Comparison of ENCODE assay signal across 7 mouse cellular contexts in the genomic region with DNA sequence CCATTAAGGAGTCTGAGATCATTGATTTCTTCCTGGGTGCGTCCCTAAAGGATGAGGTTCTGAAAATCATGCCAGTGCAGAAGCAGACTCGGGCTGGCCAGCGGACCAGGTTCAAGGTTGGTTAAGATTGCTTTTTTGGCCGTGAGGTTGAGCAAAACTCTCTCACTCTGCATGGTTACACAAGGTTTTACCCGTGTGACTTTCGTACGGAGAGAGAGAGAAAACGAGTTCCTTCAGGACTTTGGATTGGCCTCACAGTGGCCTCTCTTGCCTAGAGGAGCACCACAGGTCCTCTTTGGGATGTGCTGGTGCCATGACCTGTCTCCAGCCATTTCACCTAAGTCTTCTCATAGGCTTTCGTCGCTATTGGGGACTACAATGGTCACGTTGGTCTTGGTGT. TPM values are rescaled to one million over a fixed set of nuclear protein-coding genes. Genes with fewer than 3 reads are reported as not detected.
DNase-seq lines count a peak whose midpoint lies in the region; ATAC-seq and TF ChIP-seq lines count a peak whose summit lies in the region.
"Not testable (repeated sequence)": the region's sequence is repeated elsewhere in the genome, so short reads cannot be mapped to it uniquely, and the experiment has no call there.

No protein-coding gene starts in this region.

- peaks cover 56% of the 10 kb centered on the region for H3K36me3 ChIP-seq in forebrain, embryonic 10.5 days (replicated peaks)
- peaks cover 42% of the 10 kb centered on the region for H3K36me3 ChIP-seq in heart, embryonic 13.5 days
- peaks cover 26% of the 10 kb centered on the region for H3K36me3 ChIP-seq in intestine, embryonic 15.5 days
- peaks cover 47% of the 10 kb centered on the region for H3K36me3 ChIP-seq in limb, embryonic 13.5 days
- peaks cover 11% of the 10 kb centered on the region; the same call in 1 of the 2 replicates for H3K36me3 ChIP-seq in lung, postnatal 0 days (ENCODE audit: insufficient read depth, low read length)
- H3K36me3 ChIP-seq in neural tube, embryonic 13.5 days = peaks cover 34% of the 10 kb centered on the region

- not testable (repeated sequence) for H3K9me3 ChIP-seq in forebrain, embryonic 10.5 days; heart, embryonic 13.5 days; intestine, embryonic 15.5 days; limb, embryonic 13.5 days; lung, postnatal 0 days (ENCODE audit: low read length); neural tube, embryonic 13.5 days

- H3K27ac ChIP-seq in bone marrow, adult 2 months (ENCODE audit: control insufficient read depth, insufficient read depth, low read depth, low read length, poor library complexity); limb, embryonic 13.5 days; neural tube, embryonic 13.5 days (replicated peaks): not testable (repeated sequence)
- H3K27ac ChIP-seq in forebrain, embryonic 10.5 days = peak overlapping the region; percentile 93
- peak overlapping the region; percentile 82 for H3K27ac ChIP-seq in heart, embryonic 13.5 days (replicated peaks)
- peak overlapping the region; percentile 83 for H3K27ac ChIP-seq in intestine, embryonic 15.5 days
- 0 out of 2 replicates have a peak overlapping the region, but pooled peaks have one; percentile 92 for H3K27ac ChIP-seq in lung, postnatal 0 days (ENCODE audit: low read length)

- 2% methylated on average over 11 of the region's 11 CpGs for WGBS in bone marrow, adult 2 months
- WGBS in forebrain, embryonic 10.5 days = under 1% methylated on average over 11 of the region's 11 CpGs
- 2% methylated on average over 11 of the region's 11 CpGs for WGBS in heart, embryonic 13.5 days
- WGBS in intestine, embryonic 15.5 days = under 1% methylated on average over 11 of the region's 11 CpGs
- WGBS in limb, embryonic 13.5 days = 1% methylated on average over 11 of the region's 11 CpGs
- WGBS in lung, postnatal 0 days = 1% methylated on average over 10 of the region's 11 CpGs
- under 1% methylated on average over 11 of the region's 11 CpGs for WGBS in neural tube, embryonic 13.5 days

- TF ChIP-seq POLR2A in bone marrow, adult 2 months (IDR thresholded peaks at IDR 0.05; ENCODE audit: borderline replicate concordance, control insufficient read depth, low read depth, low read length) = not testable (repeated sequence)

- not testable (repeated sequence) for TF ChIP-seq EP300 in lung, postnatal 0 days (IDR thresholded peaks at IDR 0.05)

- H3K9ac ChIP-seq in heart, embryonic 13.5 days = peak overlapping the region; percentile 95
- H3K9ac ChIP-seq in intestine, embryonic 15.5 days = peak overlapping the region; percentile 79
- H3K9ac ChIP-seq in limb, embryonic 13.5 days = peak overlapping the region; percentile 93
- H3K9ac ChIP-seq in lung, postnatal 0 days (replicated peaks; ENCODE audit: low read depth) = peak overlapping the region; percentile 96
- peak overlapping the region; percentile 91 for H3K9ac ChIP-seq in neural tube, embryonic 13.5 days

- not testable (repeated sequence) for ATAC-seq in heart, embryonic 13.5 days (ENCODE audit: extremely low read depth, insufficient number of reproducible peaks, low FRiP score, low TSS enrichment); intestine, embryonic 15.5 days; limb, embryonic 13.5 days (ENCODE audit: low FRiP score, low read depth); lung, postnatal 0 days; neural tube, embryonic 13.5 days (ENCODE audit: low read depth)

- DNase-seq in forebrain, embryonic 10.5 days (ENCODE audit: extremely low spot score, low spot score); lung, postnatal 0 days (ENCODE audit: low spot score): not testable (repeated sequence)

- H3K27me3 ChIP-seq in forebrain, embryonic 10.5 days (ENCODE audit: poor library complexity, severe bottlenecking); heart, embryonic 13.5 days (replicated peaks); intestine, embryonic 15.5 days (replicated peaks); limb, embryonic 13.5 days; lung, postnatal 0 days (replicated peaks; ENCODE audit: insufficient read depth, low read length); neural tube, embryonic 13.5 days: not testable (repeated sequence)

- TF ChIP-seq CTCF in bone marrow, adult 2 months (IDR thresholded peaks at IDR 0.05; ENCODE audit: control insufficient read depth, insufficient read depth, low read length); lung, postnatal 0 days (IDR thresholded peaks at IDR 0.05): not testable (repeated sequence)

- peak overlapping the region; percentile 48 for H3K4me3 ChIP-seq in bone marrow, adult 2 months (replicated peaks; ENCODE audit: control insufficient read depth, low read depth, low read length)
- H3K4me3 ChIP-seq in forebrain, embryonic 10.5 days = peak overlapping the region; percentile 91
- H3K4me3 ChIP-seq in heart, embryonic 13.5 days = peak overlapping the region; percentile 93
- H3K4me3 ChIP-seq in intestine, embryonic 15.5 days (replicated peaks) = peak overlapping the region; percentile 72
- peak overlapping the region; percentile 84 for H3K4me3 ChIP-seq in limb, embryonic 13.5 days
- H3K4me3 ChIP-seq in lung, postnatal 0 days (ENCODE audit: low read depth, low read length) = peak overlapping the region; percentile 76
- H3K4me3 ChIP-seq in neural tube, embryonic 13.5 days = peak overlapping the region; percentile 87

- H3K4me2 ChIP-seq in heart, embryonic 13.5 days = peak overlapping the region; percentile 79
- peak overlapping the region; percentile 71 for H3K4me2 ChIP-seq in intestine, embryonic 15.5 days (replicated peaks)
- peak overlapping the region; percentile 91 for H3K4me2 ChIP-seq in limb, embryonic 13.5 days (replicated peaks)
- H3K4me2 ChIP-seq in lung, postnatal 0 days (replicated peaks; ENCODE audit: low read depth, low read length) = peak overlapping the region; percentile 66
- H3K4me2 ChIP-seq in neural tube, embryonic 13.5 days = peak overlapping the region; percentile 78

- H3K4me1 ChIP-seq in bone marrow, adult 2 months (ENCODE audit: control insufficient read depth, insufficient read depth, low read length) = not testable (repeated sequence)
- H3K4me1 ChIP-seq in forebrain, embryonic 10.5 days = peaks cover 48% of the 10 kb centered on the region
- peaks cover 33% of the 10 kb centered on the region for H3K4me1 ChIP-seq in heart, embryonic 13.5 days
- peaks cover 23% of the 10 kb centered on the region for H3K4me1 ChIP-seq in intestine, embryonic 15.5 days (replicated peaks)
- H3K4me1 ChIP-seq in limb, embryonic 13.5 days = peaks cover 34% of the 10 kb centered on the region
- peaks cover 10% of the 10 kb centered on the region; the same call in 1 of the 2 replicates for H3K4me1 ChIP-seq in lung, postnatal 0 days (ENCODE audit: insufficient read depth, low read depth, low read length)
- H3K4me1 ChIP-seq in neural tube, embryonic 13.5 days (replicated peaks) = peaks cover 42% of the 10 kb centered on the region

RNA-seq across cellular contexts. Expression of gene Rps2, which starts 2.7 kb away (rescaled TPM):
- polyA plus RNA-seq in bone marrow, adult 2 months (2011; ENCODE audit: insufficient read depth, insufficient read length, low replicate concordance, missing spikeins) = 828 and 1,146 TPM in 2 replicates
- 1,888 and 1,960 TPM in 2 replicates for polyA plus RNA-seq in forebrain, embryonic 10.5 days (2016; fragmentation: Nextera tagmentation; extraction: Ambion mirVana)
- polyA plus RNA-seq in heart, embryonic 13.5 days (2015; fragmentation: Nextera tagmentation; extraction: Ambion mirVana) = 903 and 1,010 TPM in 2 replicates
- polyA plus RNA-seq in intestine, embryonic 15.5 days (2015; fragmentation: Nextera tagmentation; extraction: Ambion mirVana) = 1,514 and 1,667 TPM in 2 replicates
- polyA plus RNA-seq in limb, embryonic 13.5 days (2015; fragmentation: Nextera tagmentation; extraction: Ambion mirVana) = 1,267 and 1,298 TPM in 2 replicates
- polyA plus RNA-seq in lung, postnatal 0 days (2015; fragmentation: Nextera tagmentation; extraction: Ambion mirVana) = 755 and 834 TPM in 2 replicates
- polyA plus RNA-seq in neural tube, embryonic 13.5 days (2015; fragmentation: Nextera tagmentation; extraction: Ambion mirVana) = 759 and 773 TPM in 2 replicates

RNA-seq across cellular contexts. Expression of gene Rnf151, which starts 2.8 kb away (rescaled TPM):
- polyA plus RNA-seq in bone marrow, adult 2 months (2011; ENCODE audit: insufficient read depth, insufficient read length, low replicate concordance, missing spikeins) = not detected in 2 replicates
- 0.43 and 0.69 TPM in 2 replicates for polyA plus RNA-seq in forebrain, embryonic 10.5 days (2016; fragmentation: Nextera tagmentation; extraction: Ambion mirVana)
- polyA plus RNA-seq in heart, embryonic 13.5 days (2015; fragmentation: Nextera tagmentation; extraction: Ambion mirVana) = not detected in 2 replicates
- 0.11 and 0.19 TPM in 2 replicates for polyA plus RNA-seq in intestine, embryonic 15.5 days (2015; fragmentation: Nextera tagmentation; extraction: Ambion mirVana)
- not detected in 2 replicates for polyA plus RNA-seq in limb, embryonic 13.5 days (2015; fragmentation: Nextera tagmentation; extraction: Ambion mirVana)
- not detected in 2 replicates for polyA plus RNA-seq in lung, postnatal 0 days (2015; fragmentation: Nextera tagmentation; extraction: Ambion mirVana)
- polyA plus RNA-seq in neural tube, embryonic 13.5 days (2015; fragmentation: Nextera tagmentation; extraction: Ambion mirVana) = 0.18 TPM in 1 of 2 replicates, not detected in the other

RNA-seq across cellular contexts. Expression of gene Ndufb10, which starts 3.7 kb away (rescaled TPM):
- 150 and 172 TPM in 2 replicates for polyA plus RNA-seq in bone marrow, adult 2 months (2011; ENCODE audit: insufficient read depth, insufficient read length, low replicate concordance, missing spikeins)
- polyA plus RNA-seq in forebrain, embryonic 10.5 days (2016; fragmentation: Nextera tagmentation; extraction: Ambion mirVana) = 190 and 194 TPM in 2 replicates
- 344 and 399 TPM in 2 replicates for polyA plus RNA-seq in heart, embryonic 13.5 days (2015; fragmentation: Nextera tagmentation; extraction: Ambion mirVana)
- 303 and 319 TPM in 2 replicates for polyA plus RNA-seq in intestine, embryonic 15.5 days (2015; fragmentation: Nextera tagmentation; extraction: Ambion mirVana)
- polyA plus RNA-seq in limb, embryonic 13.5 days (2015; fragmentation: Nextera tagmentation; extraction: Ambion mirVana) = 206 and 215 TPM in 2 replicates
- 205 and 206 TPM in 2 replicates for polyA plus RNA-seq in lung, postnatal 0 days (2015; fragmentation: Nextera tagmentation; extraction: Ambion mirVana)
- 261 and 273 TPM in 2 replicates for polyA plus RNA-seq in neural tube, embryonic 13.5 days (2015; fragmentation: Nextera tagmentation; extraction: Ambion mirVana)

RNA-seq across cellular contexts. Expression of gene Rpl3l, which starts 7.0 kb away (rescaled TPM):
- 2.5 TPM in 1 of 2 replicates, not detected in the other for polyA plus RNA-seq in bone marrow, adult 2 months (2011; ENCODE audit: insufficient read depth, insufficient read length, low replicate concordance, missing spikeins)
- not detected in 2 replicates for polyA plus RNA-seq in forebrain, embryonic 10.5 days (2016; fragmentation: Nextera tagmentation; extraction: Ambion mirVana)
- 0.68 and 1.1 TPM in 2 replicates for polyA plus RNA-seq in heart, embryonic 13.5 days (2015; fragmentation: Nextera tagmentation; extraction: Ambion mirVana)
- polyA plus RNA-seq in intestine, embryonic 15.5 days (2015; fragmentation: Nextera tagmentation; extraction: Ambion mirVana) = not detected in 2 replicates
- not detected in 2 replicates for polyA plus RNA-seq in limb, embryonic 13.5 days (2015; fragmentation: Nextera tagmentation; extraction: Ambion mirVana)
- 0.19 and 0.31 TPM in 2 replicates for polyA plus RNA-seq in lung, postnatal 0 days (2015; fragmentation: Nextera tagmentation; extraction: Ambion mirVana)
- not detected in 2 replicates for polyA plus RNA-seq in neural tube, embryonic 13.5 days (2015; fragmentation: Nextera tagmentation; extraction: Ambion mirVana)

RNA-seq across cellular contexts. Expression of gene Tbl3, which starts 13.2 kb away (rescaled TPM):
- 19.4 and 28.1 TPM in 2 replicates for polyA plus RNA-seq in bone marrow, adult 2 months (2011; ENCODE audit: insufficient read depth, insufficient read length, low replicate concordance, missing spikeins)
- polyA plus RNA-seq in forebrain, embryonic 10.5 days (2016; fragmentation: Nextera tagmentation; extraction: Ambion mirVana) = 162 and 167 TPM in 2 replicates
- polyA plus RNA-seq in heart, embryonic 13.5 days (2015; fragmentation: Nextera tagmentation; extraction: Ambion mirVana) = 45.7 and 47.4 TPM in 2 replicates
- polyA plus RNA-seq in intestine, embryonic 15.5 days (2015; fragmentation: Nextera tagmentation; extraction: Ambion mirVana) = 67.3 and 67.5 TPM in 2 replicates
- polyA plus RNA-seq in limb, embryonic 13.5 days (2015; fragmentation: Nextera tagmentation; extraction: Ambion mirVana) = 79.8 and 84.6 TPM in 2 replicates
- polyA plus RNA-seq in lung, postnatal 0 days (2015; fragmentation: Nextera tagmentation; extraction: Ambion mirVana) = 26.8 and 33.4 TPM in 2 replicates
- 58.4 and 64.0 TPM in 2 replicates for polyA plus RNA-seq in neural tube, embryonic 13.5 days (2015; fragmentation: Nextera tagmentation; extraction: Ambion mirVana)
